Mouse (Mus musculus) G1E (cell line): ENCODE measurements around the gene March1. TPM values are rescaled to one million over a fixed set of nuclear protein-coding genes. Genes with fewer than 3 reads are reported as not detected.

Experiments used
- ATAC-seq: 2 replicates; pipeline ENCODE4 v1.8.0; 2016; ENCODE audit warnings: mild to moderate bottlenecking; ENCODE audit not compliant: insufficient number of reproducible peaks, poor library complexity, low FRiP score, severe bottlenecking; ENCODE audit errors: extremely low read depth
- DNase-seq: peaks from one replicate; pipeline ENCODE4 v3.0.0; 2012; ENCODE audit warnings: low spot score
- H3K27me3 ChIP-seq: 2 replicates; pipeline ENCODE4 v1.6.1; 2012; ENCODE audit warnings: mild to moderate bottlenecking, low read length, inconsistent platforms; ENCODE audit not compliant: insufficient read depth
- H3K36me3 ChIP-seq: replicated peaks from 2 replicates; pipeline ENCODE3; 2012; ENCODE audit warnings: mild to moderate bottlenecking, inconsistent platforms
- H3K4me1 ChIP-seq: 2 replicates; pipeline ENCODE4 v1.6.1; 2012; ENCODE audit warnings: low read depth, low read length, inconsistent platforms, mixed read lengths; ENCODE audit not compliant: insufficient read depth
- H3K4me3 ChIP-seq: 2 replicates; pipeline ENCODE4 v1.5.1; 2012; ENCODE audit warnings: low read depth, mild to moderate bottlenecking, inconsistent platforms, low read length, moderate library complexity, mixed read lengths
- H3K9me3 ChIP-seq: replicated peaks from 2 replicates; pipeline ENCODE4 v1.6.1; 2012; ENCODE audit warnings: inconsistent platforms
- CTCF ChIP-seq: IDR thresholded peaks from 2 replicates; pipeline ENCODE4 v1.5.1; 2012; ENCODE audit warnings: low read depth, low read length, inconsistent platforms, mixed read lengths
- GATA1 ChIP-seq: IDR thresholded peaks from 2 replicates; pipeline ENCODE4 v1.6.1; 2012; ENCODE audit warnings: borderline replicate concordance, low read length, inconsistent platforms, mixed read lengths
- GATA2 ChIP-seq: IDR thresholded peaks from 2 replicates; pipeline ENCODE4 v1.6.1; 2012; ENCODE audit warnings: low read depth, low read length, inconsistent platforms, borderline replicate concordance
- POLR2AphosphoS5 ChIP-seq: IDR thresholded peaks from 2 replicates; pipeline ENCODE4 v1.6.1; 2012; ENCODE audit warnings: low read depth, low read length, inconsistent platforms; ENCODE audit not compliant: insufficient replicate concordance
- TAL1 ChIP-seq: conservative IDR thresholded peaks from 2 replicates; pipeline ENCODE4 v1.6.1; 2012; ENCODE audit warnings: low read depth, low read length, inconsistent platforms, mixed read lengths
- polyA plus RNA-seq: library from polyadenylated mRNA; stranded (reverse); fragments of >175 nt; gene quantifications from 2 replicates; pipeline ENCODE4 v1.2.3, GENCODE M21; 2012
- total RNA-seq, 2 experiments: library from RNA; stranded (forward) in 1 of 2; stranded (reverse) in 1 of 2; fragments of 200-1000 nt in 1 of 2; fragments of >200 nt in 1 of 2; fragmentation: Nextera tagmentation in 1 of 2; gene quantifications; 2 replicates each; pipeline ENCODE4 v1.2.3; 2014 to 2017

Gene March1
- total and polyA plus RNA-seq, 3 experiments: 0.16 TPM; not detected in 2

DNA sequence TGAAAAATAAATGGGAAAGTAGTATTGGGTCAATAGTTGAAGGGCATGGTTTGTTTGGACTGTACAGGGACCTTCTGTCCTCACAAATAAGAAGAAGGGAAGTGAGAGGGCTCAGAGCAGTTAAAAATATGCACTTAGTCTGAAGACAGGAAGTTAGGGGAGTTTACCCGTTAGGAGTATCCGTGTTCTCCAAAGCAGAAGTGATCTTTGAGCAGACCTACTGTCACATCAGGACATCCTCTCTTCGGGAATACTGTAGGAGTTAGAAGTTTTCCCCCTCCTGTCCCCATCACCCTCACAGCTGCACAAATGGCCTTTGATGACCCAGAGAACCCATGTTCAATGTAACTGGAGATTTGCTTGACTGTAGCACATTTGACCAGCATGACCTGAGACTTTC lies 820.2 kb downstream of the March1 start:
- Histone ChIP-seq H3K27me3 (peaks cover 7% of the 10 kb centered on the region; the same call in 1 of the 2 replicates), H3K9me3 (no peaks in the 10 kb centered on the region), H3K4me3 (no peak overlapping the region), H3K4me1 (no peaks in the 10 kb centered on the region), H3K36me3 (no peaks in the 10 kb centered on the region)
- no peak for DNase-seq
- TF ChIP-seq CTCF: no peak
- TF ChIP-seq GATA1: no peak
- TF ChIP-seq GATA2: no peak
- no peak for TF ChIP-seq POLR2AphosphoS5
- no peak for TF ChIP-seq TAL1
- ATAC-seq: no peak

DNA sequence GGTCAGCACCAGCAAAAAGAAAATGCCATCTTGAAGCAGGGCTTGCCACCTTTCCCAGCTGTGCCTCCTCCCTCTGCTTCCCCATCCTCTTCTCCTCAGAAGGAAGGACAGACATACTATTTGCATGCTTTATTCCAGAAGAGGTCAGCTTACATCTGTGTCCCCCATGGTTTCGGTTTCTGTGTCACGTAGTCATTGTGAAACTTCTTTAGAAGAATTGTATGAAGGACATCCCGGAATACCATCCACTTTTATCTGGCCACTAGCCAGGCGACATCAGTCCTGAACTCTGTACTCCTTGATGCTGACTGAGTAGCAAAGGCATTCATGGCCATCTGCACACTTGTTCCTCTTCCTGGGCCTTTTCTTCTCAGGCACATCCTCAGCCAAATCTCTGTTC lies 820.8 kb downstream of the March1 start:
- Histone ChIP-seq H3K4me3 (no peak overlapping the region), H3K4me1 (no peaks in the 10 kb centered on the region), H3K27me3 (peaks cover 7% of the 10 kb centered on the region; the same call in 1 of the 2 replicates), H3K36me3 (no peaks in the 10 kb centered on the region), H3K9me3 (no peaks in the 10 kb centered on the region)
- DNase-seq (no peak), ATAC-seq (no peak)
- TF ChIP-seq GATA1 (no peak), POLR2AphosphoS5 (no peak), CTCF (no peak), TAL1 (no peak), GATA2 (no peak)

DNA sequence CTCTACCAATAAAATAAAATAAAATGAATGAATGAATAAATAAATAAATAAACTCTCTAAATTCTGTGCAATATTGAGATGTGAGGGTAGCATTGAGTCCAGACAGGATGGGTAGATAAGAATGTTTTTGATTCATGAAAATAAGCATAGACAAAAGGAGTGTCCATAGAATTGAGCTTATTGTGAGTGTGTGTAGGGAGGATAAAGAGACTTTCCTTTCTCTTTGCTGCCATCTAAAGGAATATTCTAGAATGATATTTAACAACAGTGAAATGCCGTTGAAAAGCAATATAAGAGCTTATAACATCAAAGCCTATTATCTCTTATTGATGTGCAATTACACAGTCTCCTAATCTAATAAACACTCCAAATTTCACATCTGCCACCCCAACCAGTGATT lies 823.4 kb downstream of the March1 start:
- Histone ChIP-seq H3K4me1 (peaks cover 4% of the 10 kb centered on the region; the same call in 1 of the 2 replicates), H3K4me3 (no peak overlapping the region), H3K9me3 (no peaks in the 10 kb centered on the region), H3K27me3 (peaks cover 7% of the 10 kb centered on the region; the same call in 1 of the 2 replicates), H3K36me3 (no peaks in the 10 kb centered on the region)
- ATAC-seq: no peak
- TF ChIP-seq GATA2 (no peak), CTCF (no peak)
- DNase-seq: no peak

DNA sequence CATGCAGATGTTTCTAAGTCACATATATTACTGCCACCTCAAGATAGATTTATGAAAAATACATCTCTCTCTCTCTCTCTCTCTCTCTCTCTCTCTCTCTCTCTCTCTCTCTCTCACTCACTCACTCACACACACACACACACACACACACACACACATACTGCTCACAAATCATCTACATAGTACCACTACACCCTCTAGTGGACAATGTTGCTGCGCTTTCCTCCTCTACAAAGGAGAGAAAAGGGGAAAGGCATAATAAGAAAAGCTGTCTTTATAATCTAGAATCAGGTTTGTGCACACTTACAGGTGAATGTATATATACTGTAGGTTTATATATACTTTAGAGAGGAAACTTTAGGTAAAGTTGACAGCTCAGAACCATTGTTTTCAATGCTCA lies 825.1 kb downstream of the March1 start:
- ATAC-seq (no peak), DNase-seq (no peak)
- TF ChIP-seq GATA2 (no peak), GATA1 (no peak), POLR2AphosphoS5 (no peak), CTCF (no peak), TAL1 (no peak)
- no peak overlapping the region for H3K4me3 ChIP-seq
- H3K4me1 ChIP-seq: peaks cover 4% of the 10 kb centered on the region; the same call in 1 of the 2 replicates
- no peaks in the 10 kb centered on the region for H3K9me3 ChIP-seq
- H3K27me3 ChIP-seq: peaks cover 7% of the 10 kb centered on the region; the same call in 1 of the 2 replicates
- H3K36me3 ChIP-seq: no peaks in the 10 kb centered on the region

DNA sequence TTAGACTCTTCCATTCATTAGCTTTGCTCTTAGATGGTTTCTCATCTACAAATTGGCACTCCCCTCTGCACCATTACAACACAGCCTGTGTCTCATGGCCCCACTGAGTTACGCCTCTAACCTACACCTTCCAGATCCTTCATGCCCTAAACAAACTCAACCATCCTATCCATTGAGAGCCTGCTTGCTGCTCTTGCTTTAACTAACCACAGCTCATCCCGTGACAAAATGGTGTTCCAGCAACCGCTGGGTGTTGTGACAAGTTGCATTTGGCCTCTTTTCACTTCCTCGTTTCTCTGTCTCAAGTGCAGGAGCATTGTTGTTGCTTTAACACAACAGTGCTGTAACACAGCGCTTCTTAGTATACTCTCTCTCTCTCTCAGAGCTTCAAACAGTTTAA lies 826.4 kb downstream of the March1 start:
- DNase-seq: no peak
- H3K36me3 ChIP-seq: no peaks in the 10 kb centered on the region
- no peak for TF ChIP-seq CTCF
- TF ChIP-seq TAL1: no peak
- TF ChIP-seq GATA2: no peak
- TF ChIP-seq POLR2AphosphoS5: no peak
- H3K9me3 ChIP-seq: no peaks in the 10 kb centered on the region
- peaks cover under 1% of the 10 kb centered on the region; the same call in 1 of the 2 replicates for H3K27me3 ChIP-seq
- no peak overlapping the region for H3K4me3 ChIP-seq
- H3K4me1 ChIP-seq: peaks cover 4% of the 10 kb centered on the region; the same call in 1 of the 2 replicates
- ATAC-seq: no peak

DNA sequence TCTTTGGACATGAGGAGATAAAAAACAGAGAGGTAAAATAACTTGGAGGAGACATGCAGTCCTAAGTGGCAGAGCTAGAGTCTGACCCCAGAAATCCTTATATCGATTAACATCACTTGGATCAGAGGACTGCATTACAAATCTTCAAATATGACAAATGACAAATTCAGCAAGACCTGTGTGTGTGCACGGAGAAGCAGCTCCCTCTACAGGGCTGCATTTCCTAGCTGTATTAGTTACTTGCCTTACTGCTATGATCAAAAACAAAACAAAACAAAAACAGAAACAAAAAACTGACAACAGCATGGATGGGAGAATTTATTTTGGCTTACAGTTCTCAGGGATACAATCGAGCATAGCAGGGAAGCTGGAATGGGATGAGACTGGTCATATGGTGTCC lies 827.7 kb downstream of the March1 start:
- TF ChIP-seq GATA2: no peak
- TF ChIP-seq POLR2AphosphoS5: no peak
- TF ChIP-seq CTCF: no peak
- no peak for TF ChIP-seq GATA1
- no peak for TF ChIP-seq TAL1
- no peak for ATAC-seq
- H3K27me3 ChIP-seq: peaks cover 3% of the 10 kb centered on the region; the same call in 1 of the 2 replicates
- no peak overlapping the region for H3K4me3 ChIP-seq
- H3K9me3 ChIP-seq: no peaks in the 10 kb centered on the region
- no peak for DNase-seq
- no peaks in the 10 kb centered on the region for H3K36me3 ChIP-seq
- peaks cover 4% of the 10 kb centered on the region; the same call in 1 of the 2 replicates for H3K4me1 ChIP-seq

DNA sequence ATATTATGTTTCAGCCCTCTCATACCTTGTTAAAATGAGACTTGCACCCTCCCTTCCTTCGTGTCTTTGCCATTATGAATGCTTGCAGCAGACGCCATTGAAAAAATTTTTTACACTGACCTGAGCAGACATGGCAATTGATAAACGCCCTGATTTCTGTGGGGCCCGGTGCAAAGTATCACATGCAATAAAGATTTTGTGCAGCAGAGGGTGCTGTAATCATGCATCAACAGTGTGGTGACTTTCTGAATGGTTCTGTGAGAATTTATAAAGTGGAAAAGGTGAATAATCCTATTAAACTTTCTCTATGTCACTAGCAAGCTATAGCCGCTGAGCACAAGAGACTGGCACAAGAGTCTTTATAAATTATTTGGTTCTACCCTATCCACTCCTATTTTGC lies 833.0 kb downstream of the March1 start:
- no peak for DNase-seq
- H3K4me1 ChIP-seq: 0 out of 2 replicates have a peak, but pooled peaks cover under 1% of the 10 kb centered on the region
- ATAC-seq: no peak
- no peaks in the 10 kb centered on the region for H3K9me3 ChIP-seq
- TF ChIP-seq GATA2 (no peak), GATA1 (no peak), POLR2AphosphoS5 (no peak), TAL1 (no peak)
- peaks cover 9% of the 10 kb centered on the region; the same call in 1 of the 2 replicates for H3K27me3 ChIP-seq
- no peaks in the 10 kb centered on the region for H3K36me3 ChIP-seq
- no peak overlapping the region for H3K4me3 ChIP-seq
